Mouse (Mus musculus): ENCODE data around the gene Olfr291. TPM values are rescaled to one million over a fixed set of nuclear protein-coding genes. Genes with fewer than 3 reads are reported as not detected.

Gene Olfr291
- polyA plus RNA-seq (2014; fragmentation: Nextera tagmentation; extraction: Ambion mirVana): not detected in 2 replicates

- H3K9ac ChIP-seq (replicated peaks; ENCODE audit: low read depth, low read length): no peak within 1 kb of the TSS
- no peaks in the 10 kb centered on the region for H3K4me1 ChIP-seq (ENCODE audit: control insufficient read depth, insufficient read depth, low read length)
- ATAC-seq (ENCODE audit: insufficient number of reproducible peaks, insufficient read depth, low FRiP score, low read depth): no peak
- H3K27ac ChIP-seq (ENCODE audit: low read length): no peak within 1 kb of the TSS
- H3K4me3 ChIP-seq (ENCODE audit: low read depth, low read length): no peak within 1 kb of the TSS
- no peaks in the 10 kb centered on the region for H3K27me3 ChIP-seq (ENCODE audit: control insufficient read depth, insufficient read depth, low read length)
- no peaks in the 10 kb centered on the region for H3K36me3 ChIP-seq (ENCODE audit: control insufficient read depth, insufficient read depth, low read length)
- WGBS: 75% methylated on average over 2 of the region's 2 CpGs
- no peaks in the 10 kb centered on the region for H3K9me3 ChIP-seq (ENCODE audit: control insufficient read depth, low read depth, low read length)
- no peak within 1 kb of the TSS for H3K4me2 ChIP-seq (replicated peaks; ENCODE audit: low read depth, low read length)
Measured at GRCm38 (mm10) chr7:84853253-84853652, at the start of gene Olfr291. Olfr291 (plus strand) TSS chr7:84853553.

GRCm38 (mm10) chr7:84805224-84805623, 48.1 kb upstream of the Olfr291 start:
- Histone ChIP-seq H3K27ac (ENCODE audit: low read length) (no peak overlapping the region), H3K36me3 (ENCODE audit: control insufficient read depth, insufficient read depth, low read length) (no peaks in the 10 kb centered on the region), H3K4me3 (ENCODE audit: low read depth, low read length) (no peak overlapping the region), H3K4me2 (replicated peaks; ENCODE audit: low read depth, low read length) (no peak overlapping the region), H3K9me3 (ENCODE audit: control insufficient read depth, low read depth, low read length) (no peaks in the 10 kb centered on the region), H3K27me3 (ENCODE audit: control insufficient read depth, insufficient read depth, low read length) (no peaks in the 10 kb centered on the region), H3K4me1 (ENCODE audit: control insufficient read depth, insufficient read depth, low read length) (no peaks in the 10 kb centered on the region), H3K9ac (replicated peaks; ENCODE audit: low read depth, low read length) (no peak overlapping the region)
- 46% methylated on average over 1 of the region's 1 CpGs for WGBS
- ATAC-seq (ENCODE audit: insufficient number of reproducible peaks, insufficient read depth, low FRiP score, low read depth): no peak

- H3K27ac ChIP-seq (ENCODE audit: low read length): no peak overlapping the region
- no peaks in the 10 kb centered on the region for H3K27me3 ChIP-seq (ENCODE audit: control insufficient read depth, insufficient read depth, low read length)
- H3K4me3 ChIP-seq (ENCODE audit: low read depth, low read length): no peak overlapping the region
- H3K4me1 ChIP-seq (ENCODE audit: control insufficient read depth, insufficient read depth, low read length): no peaks in the 10 kb centered on the region
- H3K4me2 ChIP-seq (replicated peaks; ENCODE audit: low read depth, low read length): no peak overlapping the region
- WGBS: 85% methylated on average over 4 of the region's 4 CpGs
- ATAC-seq (ENCODE audit: insufficient number of reproducible peaks, insufficient read depth, low FRiP score, low read depth): no peak
- H3K9ac ChIP-seq (replicated peaks; ENCODE audit: low read depth, low read length): no peak overlapping the region
- H3K9me3 ChIP-seq (ENCODE audit: control insufficient read depth, low read depth, low read length): no peaks in the 10 kb centered on the region
- no peaks in the 10 kb centered on the region for H3K36me3 ChIP-seq (ENCODE audit: control insufficient read depth, insufficient read depth, low read length)
Measured at GRCm38 (mm10) chr7:84806159-84806558, 47.2 kb upstream of the Olfr291 start.

- ATAC-seq (ENCODE audit: insufficient number of reproducible peaks, insufficient read depth, low FRiP score, low read depth): no peak
Measured at GRCm38 (mm10) chr7:84884530-84884929, 31.2 kb downstream of the Olfr291 start.

More at GRCm38 (mm10) chr7:84884530-84884929, 31.2 kb downstream of the Olfr291 start:
- H3K9me3 ChIP-seq (ENCODE audit: control insufficient read depth, low read depth, low read length): no peaks in the 10 kb centered on the region; the same call in 1 of the 2 replicates
- no peak overlapping the region for H3K9ac ChIP-seq (replicated peaks; ENCODE audit: low read depth, low read length)
- H3K27ac ChIP-seq (ENCODE audit: low read length): no peak overlapping the region
- no peak overlapping the region for H3K4me2 ChIP-seq (replicated peaks; ENCODE audit: low read depth, low read length)
- no peaks in the 10 kb centered on the region for H3K36me3 ChIP-seq (ENCODE audit: control insufficient read depth, insufficient read depth, low read length)
- H3K4me3 ChIP-seq (ENCODE audit: low read depth, low read length): no peak overlapping the region
- H3K27me3 ChIP-seq (ENCODE audit: control insufficient read depth, insufficient read depth, low read length): no peaks in the 10 kb centered on the region
- 41% methylated on average over 1 of the region's 1 CpGs for WGBS
- no peaks in the 10 kb centered on the region for H3K4me1 ChIP-seq (ENCODE audit: control insufficient read depth, insufficient read depth, low read length)

Other genes with a start within 250 kb of the Olfr291 start
- 11.8 and 13.1 TPM in 2 replicates for gene Fah, start 246.8 kb upstream of the Olfr291 start, polyA plus RNA-seq (2014; fragmentation: Nextera tagmentation; extraction: Ambion mirVana)
- gene Zfand6, start 163.6 kb upstream of the Olfr291 start, polyA plus RNA-seq (2014; fragmentation: Nextera tagmentation; extraction: Ambion mirVana): 182 and 183 TPM in 2 replicates
- gene Vmn2r65, start 110.6 kb downstream of the Olfr291 start, polyA plus RNA-seq (2014; fragmentation: Nextera tagmentation; extraction: Ambion mirVana): not detected in 2 replicates
- not detected in 2 replicates for gene Vmn2r66, start 158.7 kb downstream of the Olfr291 start, polyA plus RNA-seq (2014; fragmentation: Nextera tagmentation; extraction: Ambion mirVana)

Data from stomach, embryonic 14.5 days (tissue).